Mouse (Mus musculus): ENCODE results near the gene Ptgfrn. TPM values are rescaled to one million over a fixed set of nuclear protein-coding genes. Genes with fewer than 3 reads are reported as not detected.

The Ptgfrn gene
- total RNA-seq, 4 experiments from 2014 or later = 28.8 to 31.3 (median 29.4) TPM

GRCm38 (mm10) chr3:101044686-101045085 lies 65.4 kb downstream of the Ptgfrn start:
- no peak for DNase-seq (ENCODE audit: low spot score in 2 of 2)

GRCm38 (mm10) chr3:101041997-101042396 lies 68.1 kb downstream of the Ptgfrn start:
- DNase-seq (ENCODE audit: low spot score in 2 of 2) = no peak

GRCm38 (mm10) chr3:101037984-101038545 lies 72.0 kb downstream of the Ptgfrn start:
- no peak for DNase-seq (ENCODE audit: low spot score in 2 of 2)

- DNase-seq (ENCODE audit: low spot score in 2 of 2) = no peak
These were observed 74.1 kb downstream of the Ptgfrn start for GRCm38 (mm10) chr3:101036001-101036400.

GRCm38 (mm10) chr3:101034509-101034908 lies 75.6 kb downstream of the Ptgfrn start:
- DNase-seq (ENCODE audit: low spot score in 2 of 2) = no peak

GRCm38 (mm10) chr3:101033644-101034043 lies 76.4 kb downstream of the Ptgfrn start:
- DNase-seq (ENCODE audit: low spot score in 2 of 2) = no peak

- DNase-seq (ENCODE audit: low spot score in 2 of 2) = no peak
These were observed 78.5 kb downstream of the Ptgfrn start for GRCm38 (mm10) chr3:101031456-101032142.

GRCm38 (mm10) chr3:101030630-101031029 lies 79.4 kb downstream of the Ptgfrn start:
- no peak for DNase-seq (ENCODE audit: low spot score in 2 of 2)

- DNase-seq (ENCODE audit: low spot score in 2 of 2) = no peak
These were observed 80.7 kb downstream of the Ptgfrn start, which contains the start of gene Cd101 for GRCm38 (mm10) chr3:101029339-101029738. Cd101 (minus strand) TSS chr3:101029556.

GRCm38 (mm10) chr3:101026741-101027140 lies 83.3 kb downstream of the Ptgfrn start:
- no peak for DNase-seq (ENCODE audit: low spot score in 2 of 2)

GRCm38 (mm10) chr3:101022967-101023366 lies 87.1 kb downstream of the Ptgfrn start:
- DNase-seq (ENCODE audit: low spot score in 2 of 2) = no peak

- no peak for DNase-seq (ENCODE audit: low spot score in 2 of 2)
These were observed 88.5 kb downstream of the Ptgfrn start for GRCm38 (mm10) chr3:101021481-101022051.

- no peak for DNase-seq (ENCODE audit: low spot score in 2 of 2)
These were observed 89.0 kb downstream of the Ptgfrn start for GRCm38 (mm10) chr3:101021073-101021472.

GRCm38 (mm10) chr3:101018494-101018893 lies 91.6 kb downstream of the Ptgfrn start:
- no peak for DNase-seq (ENCODE audit: low spot score in 2 of 2)

- DNase-seq (ENCODE audit: low spot score in 2 of 2) = no peak
These were observed 94.0 kb downstream of the Ptgfrn start for GRCm38 (mm10) chr3:101016050-101016449.

GRCm38 (mm10) chr3:101015254-101015653 lies 94.8 kb downstream of the Ptgfrn start:
- DNase-seq (ENCODE audit: low spot score in 2 of 2) = no peak

GRCm38 (mm10) chr3:101013536-101013935 lies 96.5 kb downstream of the Ptgfrn start:
- no peak for DNase-seq (ENCODE audit: low spot score in 2 of 2)

- no peak for DNase-seq (ENCODE audit: low spot score in 2 of 2)
These were observed 97.1 kb downstream of the Ptgfrn start for GRCm38 (mm10) chr3:101013005-101013404.

GRCm38 (mm10) chr3:101012597-101012996 lies 97.5 kb downstream of the Ptgfrn start:
- no peak for DNase-seq (ENCODE audit: low spot score in 2 of 2)

- peak in 1 of 2 experiments; percentile 24 for DNase-seq (ENCODE audit: low spot score in 2 of 2)
These were observed 97.9 kb downstream of the Ptgfrn start for GRCm38 (mm10) chr3:101012131-101012571.

- DNase-seq (ENCODE audit: low spot score in 2 of 2) = no peak
These were observed 98.9 kb downstream of the Ptgfrn start for GRCm38 (mm10) chr3:101011203-101011600.

- DNase-seq (ENCODE audit: low spot score in 2 of 2) = no peak
These were observed 99.4 kb downstream of the Ptgfrn start for GRCm38 (mm10) chr3:101010589-101011202.

Measured in left cerebral cortex, adult 8-10 months (tissue).